Mouse (Mus musculus) neural tube, embryonic 11.5 days (tissue): Measurements from ENCODE around the gene Hmgb1. TPM values are rescaled to one million over a fixed set of nuclear protein-coding genes. Genes with fewer than 3 reads are reported as not detected.
A peak's percentile ranks its signal among the peaks of the same experiment; 100 is the strongest.

Source experiments
- ATAC-seq: fragments of 200-750 bp; cut with Nextera tagmentation; 2 replicates; pipeline ENCODE4 v1.8.0; 2017; ENCODE audit warnings: moderate number of reproducible peaks, mild to moderate bottlenecking, moderate TSS enrichment, moderate library complexity; ENCODE audit not compliant: insufficient read depth, low FRiP score, low TSS enrichment
- DNase-seq: peaks from one replicate; pipeline ENCODE4 v3.0.0-alpha.2; 2015; ENCODE audit warnings: low spot score
- H3K27ac ChIP-seq: fragments of 300-500 bp; sonication (generic); 2 replicates; pipeline ENCODE4 v1.5.1; 2014; ENCODE audit warnings: low read depth, mild to moderate bottlenecking, low read length
- H3K27me3 ChIP-seq: fragments of 300-500 bp; sonication (generic); 2 replicates; pipeline ENCODE4 v1.6.1; 2014; ENCODE audit warnings: mild to moderate bottlenecking, low read length, mixed read lengths; ENCODE audit not compliant: control insufficient read depth, insufficient read depth
- H3K36me3 ChIP-seq: fragments of 300-500 bp; sonication (generic); 2 replicates; pipeline ENCODE4 v1.6.1; 2014; ENCODE audit warnings: mild to moderate bottlenecking, low read length, moderate library complexity, mixed read lengths; ENCODE audit not compliant: control insufficient read depth, insufficient read depth
- H3K4me1 ChIP-seq: fragments of 300-500 bp; sonication (generic); 2 replicates; pipeline ENCODE4 v1.6.1; 2014; ENCODE audit warnings: low read length, mixed read lengths; ENCODE audit not compliant: control insufficient read depth, insufficient read depth
- H3K4me2 ChIP-seq: fragments of 300-500 bp; sonication (generic); 2 replicates; pipeline ENCODE4 v1.6.1; 2014; ENCODE audit warnings: low read depth, mild to moderate bottlenecking, moderate library complexity
- H3K4me3 ChIP-seq: fragments of 300-500 bp; sonication (generic); 2 replicates; pipeline ENCODE4 v1.5.1; 2014; ENCODE audit warnings: low read depth, low read length
- H3K9ac ChIP-seq: fragments of 300-500 bp; sonication (generic); 2 replicates; pipeline ENCODE4 v1.6.1; 2014; ENCODE audit warnings: mild to moderate bottlenecking, low read length
- H3K9me3 ChIP-seq: fragments of 300-500 bp; sonication (generic); 2 replicates; pipeline ENCODE4 v1.6.1; 2016; ENCODE audit warnings: low read length; ENCODE audit not compliant: control insufficient read depth
- WGBS: fragments of 180-500 bp; shearing (Covaris S2); extraction: QIAGEN DNeasy Blood & Tissue Kit; methylation state at CpG from one replicate; pipeline ENCODE4 v1.1.7; 2014; 5-methylcytosine and 5-hydroxymethylcytosine counted together
- polyA plus RNA-seq: library from polyadenylated mRNA; unstranded; fragments of >200 nt; fragmentation: Nextera tagmentation; extraction: Ambion mirVana; gene quantifications from 2 replicates; pipeline ENCODE4 v1.2.1, GENCODE M21; 2014

Gene Hmgb1
- polyA plus RNA-seq, 1 experiment from 2014 or later: 1,783 TPM

- H3K27ac ChIP-seq: no peak overlapping the region
- H3K4me1 ChIP-seq: peaks cover 11% of the 10 kb centered on the region
- no peak for DNase-seq
- no peak overlapping the region for H3K4me3 ChIP-seq
- WGBS: 93% methylated on average over 4 of the region's 4 CpGs
- H3K27me3 ChIP-seq: no peaks in the 10 kb centered on the region
- no peak for ATAC-seq
- H3K4me2 ChIP-seq: no peak overlapping the region
- no peak overlapping the region for H3K9ac ChIP-seq
- no peaks in the 10 kb centered on the region for H3K36me3 ChIP-seq
- H3K9me3 ChIP-seq: no peaks in the 10 kb centered on the region
These were observed 151.9 kb downstream of the Hmgb1 start for GRCm38 (mm10) chr5:149032438-149032837.

GRCm38 (mm10) chr5:149031199-149031750, 153.0 kb downstream of the Hmgb1 start:
- no peaks in the 10 kb centered on the region for H3K27me3 ChIP-seq
- peak overlapping the region; percentile 27 for H3K4me3 ChIP-seq
- peak overlapping the region; percentile 28; the same call in 1 of the 2 replicates for H3K27ac ChIP-seq
- ATAC-seq (peak; percentile 64), DNase-seq (peak; percentile 70)
- H3K4me2 ChIP-seq: peak overlapping the region; percentile 61
- peaks cover 11% of the 10 kb centered on the region for H3K4me1 ChIP-seq
- no peaks in the 10 kb centered on the region for H3K36me3 ChIP-seq
- WGBS: 5% methylated on average over 30 of the region's 30 CpGs
- H3K9me3 ChIP-seq: no peaks in the 10 kb centered on the region
- peak overlapping the region; percentile 76 for H3K9ac ChIP-seq

- 77% methylated on average over 2 of the region's 2 CpGs for WGBS
- DNase-seq: no peak
- Histone ChIP-seq H3K4me3 (no peak overlapping the region), H3K36me3 (no peaks in the 10 kb centered on the region), H3K27me3 (no peaks in the 10 kb centered on the region), H3K9me3 (no peaks in the 10 kb centered on the region), H3K4me1 (peaks cover 11% of the 10 kb centered on the region), H3K9ac (no peak overlapping the region), H3K27ac (no peak overlapping the region), H3K4me2 (no peak overlapping the region)
- no peak for ATAC-seq
These were observed 154.2 kb downstream of the Hmgb1 start for GRCm38 (mm10) chr5:149030103-149030502.

- Histone ChIP-seq H3K4me1 (peaks cover 11% of the 10 kb centered on the region), H3K27ac (no peak overlapping the region), H3K4me3 (no peak overlapping the region), H3K36me3 (no peaks in the 10 kb centered on the region), H3K9me3 (no peaks in the 10 kb centered on the region), H3K9ac (no peak overlapping the region), H3K27me3 (no peaks in the 10 kb centered on the region), H3K4me2 (no peak overlapping the region)
- 82% methylated on average over 5 of the region's 5 CpGs for WGBS
- ATAC-seq: no peak
- DNase-seq: no peak
These were observed 155.9 kb downstream of the Hmgb1 start for GRCm38 (mm10) chr5:149028394-149028793.

- Histone ChIP-seq H3K36me3 (no peaks in the 10 kb centered on the region), H3K9me3 (no peaks in the 10 kb centered on the region), H3K4me3 (no peak overlapping the region), H3K9ac (no peak overlapping the region), H3K4me2 (no peak overlapping the region), H3K4me1 (peaks cover 11% of the 10 kb centered on the region), H3K27ac (no peak overlapping the region), H3K27me3 (no peaks in the 10 kb centered on the region)
- 78% methylated on average over 8 of the region's 8 CpGs for WGBS
- no peak for ATAC-seq
- no peak for DNase-seq
These were observed 156.9 kb downstream of the Hmgb1 start for GRCm38 (mm10) chr5:149027389-149027788.

GRCm38 (mm10) chr5:149021120-149021519, 163.2 kb downstream of the Hmgb1 start:
- Histone ChIP-seq H3K9ac (no peak overlapping the region), H3K36me3 (no peaks in the 10 kb centered on the region), H3K27ac (no peak overlapping the region), H3K4me2 (no peak overlapping the region), H3K9me3 (no peaks in the 10 kb centered on the region), H3K4me3 (no peak overlapping the region), H3K27me3 (no peaks in the 10 kb centered on the region), H3K4me1 (no peaks in the 10 kb centered on the region; the same call in 1 of the 2 replicates)
- 62% methylated on average over 7 of the region's 7 CpGs for WGBS
- ATAC-seq (no peak), DNase-seq (no peak)

GRCm38 (mm10) chr5:149020681-149021062, 163.6 kb downstream of the Hmgb1 start:
- no peak overlapping the region for H3K4me2 ChIP-seq
- H3K9ac ChIP-seq: no peak overlapping the region
- no peak overlapping the region for H3K27ac ChIP-seq
- ATAC-seq: no peak
- 67% methylated on average over 16 of the region's 16 CpGs for WGBS
- no peak overlapping the region for H3K4me3 ChIP-seq
- no peaks in the 10 kb centered on the region for H3K36me3 ChIP-seq
- H3K27me3 ChIP-seq: no peaks in the 10 kb centered on the region
- peak; percentile 19 for DNase-seq
- H3K4me1 ChIP-seq: no peaks in the 10 kb centered on the region; the same call in 1 of the 2 replicates
- no peaks in the 10 kb centered on the region for H3K9me3 ChIP-seq

- Histone ChIP-seq H3K27me3 (no peaks in the 10 kb centered on the region), H3K9me3 (no peaks in the 10 kb centered on the region), H3K4me2 (no peak overlapping the region), H3K27ac (no peak overlapping the region), H3K9ac (no peak overlapping the region), H3K4me1 (no peaks in the 10 kb centered on the region; the same call in 1 of the 2 replicates), H3K4me3 (no peak overlapping the region), H3K36me3 (no peaks in the 10 kb centered on the region)
- 56% methylated on average over 18 of the region's 18 CpGs for WGBS
- no peak for ATAC-seq
- no peak for DNase-seq
These were observed 164.1 kb downstream of the Hmgb1 start for GRCm38 (mm10) chr5:149020059-149020680.
